Mouse (Mus musculus): Measurements from ENCODE around the gene Tubb2a.

Gene Tubb2a

DNA sequence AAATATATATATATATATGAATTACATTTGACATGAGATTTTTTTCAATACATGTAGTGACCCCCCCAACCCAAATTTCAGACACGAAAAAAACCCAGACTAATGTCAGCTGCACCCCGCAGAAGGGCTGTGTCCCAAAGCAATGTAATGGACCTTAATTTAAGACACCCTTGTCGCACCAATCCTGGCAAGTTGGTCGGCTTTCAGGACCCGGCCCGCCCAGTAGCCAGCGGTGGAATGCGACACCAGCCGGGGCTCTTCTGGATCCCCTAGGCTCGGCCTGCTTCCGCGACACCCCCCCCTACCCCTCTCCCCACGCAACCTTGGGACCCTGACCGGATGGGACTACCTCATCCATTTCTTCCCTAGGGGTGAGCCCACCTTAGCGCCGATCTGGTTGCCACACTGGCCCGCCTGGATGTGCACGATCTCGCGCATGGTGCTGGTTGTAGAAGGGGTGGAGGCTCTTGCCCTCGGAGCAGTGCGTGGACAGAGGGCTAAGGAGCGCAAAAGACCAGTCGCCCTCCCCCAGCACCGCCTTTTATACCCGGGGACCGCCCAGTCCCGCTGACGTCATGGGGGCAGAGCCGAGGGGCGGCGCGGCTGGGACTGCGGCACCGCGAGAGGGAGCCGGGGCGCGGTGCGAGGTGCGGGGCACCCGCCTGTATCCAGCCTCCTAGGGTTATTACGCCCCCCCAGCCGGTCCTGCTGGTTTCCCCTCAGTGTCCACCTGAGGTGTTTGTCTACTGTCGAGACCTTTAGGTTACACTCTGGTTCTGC, at the start of gene Tubb2a:
TSS of gene Tubb2a (minus strand) at position 516 of the 780 bp plus-strand sequence.
- DNase-seq (ENCODE audit: low spot score), result peak; percentile 69

DNA sequence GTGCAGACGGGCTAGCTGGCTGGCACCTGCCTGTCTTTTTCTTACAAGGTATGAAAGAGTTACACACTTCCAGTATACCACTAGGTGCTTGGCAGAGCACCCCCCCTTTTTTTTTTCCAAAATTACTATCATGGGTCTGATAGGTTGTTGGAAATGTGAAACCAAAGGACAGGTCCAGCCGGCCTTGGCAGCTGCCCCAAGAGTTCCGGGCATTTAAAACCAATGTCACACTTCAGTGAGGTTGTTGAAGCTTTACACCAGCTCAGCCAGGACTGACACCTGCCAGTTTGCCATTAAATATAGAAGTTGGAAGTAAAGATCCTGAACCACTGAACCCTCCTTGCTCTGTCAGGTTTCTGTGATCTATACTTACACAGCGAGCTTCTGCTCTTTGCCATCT, 47.9 kb upstream of the Tubb2a start:
- DNase-seq (ENCODE audit: low spot score), result no peak

DNA sequence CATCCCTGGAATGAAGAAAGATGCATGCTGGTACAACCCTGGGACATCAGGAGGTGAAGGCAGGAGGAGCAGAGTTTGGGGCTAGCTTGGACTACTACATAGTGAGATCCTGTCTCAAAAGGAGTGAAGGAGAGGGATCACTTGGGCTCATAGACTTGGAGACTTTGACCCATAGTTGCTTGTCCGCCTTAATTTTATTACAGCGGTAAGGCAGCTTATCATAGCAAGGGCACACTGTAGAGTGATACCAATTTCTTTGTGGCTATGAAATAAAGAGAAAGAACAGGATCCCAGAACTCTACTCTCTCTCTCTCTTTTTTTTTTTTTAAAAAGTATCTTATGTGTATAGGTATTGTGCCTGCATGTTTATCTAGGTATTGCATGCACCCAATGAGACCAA, 42.7 kb upstream of the Tubb2a start:
- no peak for DNase-seq (ENCODE audit: low spot score)

DNA sequence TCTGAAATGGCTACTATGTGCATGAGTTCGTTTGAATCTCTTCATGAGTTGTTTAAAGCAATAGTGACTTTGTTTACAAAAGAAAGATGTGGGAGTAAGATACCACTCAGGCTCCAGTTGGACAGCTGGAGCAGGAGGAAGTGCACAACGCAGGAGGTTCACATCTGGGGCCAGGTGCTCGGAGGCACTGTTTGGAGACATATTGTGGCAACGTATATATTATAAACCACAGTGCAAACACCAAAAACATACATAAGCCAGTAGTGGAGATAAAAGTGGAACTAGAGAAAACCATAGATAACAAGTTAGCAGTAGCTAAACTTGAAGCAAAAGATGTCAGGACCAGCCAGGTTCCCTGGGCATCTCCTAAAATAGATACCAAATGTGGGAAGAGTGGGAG, 41.6 kb upstream of the Tubb2a start:
- DNase-seq (ENCODE audit: low spot score), result no peak

DNA sequence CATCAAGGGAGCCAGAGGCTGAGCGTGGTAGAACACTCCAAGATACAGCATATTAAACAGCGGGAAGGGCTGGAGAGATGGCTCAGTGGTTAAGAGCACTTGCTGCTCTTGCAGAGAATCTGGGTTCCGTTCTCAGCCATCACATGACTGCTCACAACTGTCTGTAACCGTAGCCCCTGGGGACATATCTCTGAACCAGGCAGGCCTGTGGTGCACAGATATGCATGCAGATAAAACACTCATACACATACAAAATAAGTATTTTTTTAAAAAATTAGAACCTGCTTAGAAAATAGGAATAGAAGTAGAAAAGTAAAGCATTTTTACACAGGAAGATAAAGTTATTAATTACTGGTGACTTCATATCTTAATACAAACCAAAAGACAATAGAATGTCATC, 41.0 kb upstream of the Tubb2a start:
- DNase-seq (ENCODE audit: low spot score), result no peak

DNA sequence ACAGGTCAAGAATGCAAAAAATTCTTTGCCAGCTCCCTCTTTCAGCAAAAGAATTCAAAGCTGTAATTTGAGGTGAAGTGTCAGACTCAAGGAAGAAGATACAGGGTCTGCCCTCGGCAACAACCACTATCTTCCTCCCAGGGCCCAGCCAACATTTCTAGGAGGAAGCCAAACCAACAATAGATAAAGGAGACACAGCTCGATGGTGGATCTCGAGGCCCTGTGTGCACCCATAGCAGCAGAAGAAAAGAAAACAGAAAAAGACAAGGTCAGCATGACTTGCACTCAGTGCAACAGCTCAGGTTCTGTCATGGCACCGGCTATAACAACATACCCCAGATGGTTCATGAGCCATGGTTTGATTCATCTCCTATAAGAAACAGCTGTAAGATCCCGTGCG, 38.7 kb upstream of the Tubb2a start:
- DNase-seq (ENCODE audit: low spot score), result no peak

DNA sequence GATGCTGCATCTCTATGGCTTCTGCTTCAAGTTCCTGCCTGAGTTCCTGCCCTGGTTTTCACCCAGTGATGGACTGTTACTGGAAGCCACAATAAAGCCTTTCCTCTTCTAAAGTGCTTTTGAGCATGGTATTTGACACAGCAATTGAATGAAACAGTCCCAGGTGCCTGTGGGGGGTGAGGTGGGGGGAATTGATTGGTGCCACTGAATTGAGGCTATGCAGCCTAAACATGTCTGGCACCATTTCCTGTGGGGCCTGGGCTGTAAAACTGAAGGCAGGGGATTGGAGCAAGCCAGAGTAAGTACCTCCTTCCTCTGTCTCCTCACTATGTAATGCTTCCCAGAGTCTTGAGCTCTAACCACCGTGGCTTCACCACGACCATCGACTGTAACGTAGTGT, 36.8 kb upstream of the Tubb2a start:
- DNase-seq (ENCODE audit: low spot score), result no peak

DNA sequence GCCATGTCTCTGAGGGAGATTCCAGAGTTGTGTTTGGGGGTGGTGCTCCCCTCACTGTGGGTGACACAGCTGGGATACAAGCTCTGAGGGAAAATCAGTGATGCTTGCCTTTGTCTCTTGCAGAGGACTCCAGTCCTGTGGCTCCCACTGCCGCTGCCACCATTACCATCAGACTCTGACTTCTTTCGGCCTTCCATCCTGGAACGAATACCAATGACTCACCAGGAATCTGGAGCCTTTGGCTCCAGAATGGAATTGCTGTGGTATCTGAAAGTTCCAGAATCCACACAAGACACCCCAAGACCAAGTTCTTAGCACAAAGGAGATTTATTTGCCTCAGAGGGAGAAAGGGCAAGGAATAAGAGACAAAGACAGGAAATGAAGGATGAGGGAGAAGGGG, 35.3 kb upstream of the Tubb2a start:
- no peak for DNase-seq (ENCODE audit: low spot score)

DNA sequence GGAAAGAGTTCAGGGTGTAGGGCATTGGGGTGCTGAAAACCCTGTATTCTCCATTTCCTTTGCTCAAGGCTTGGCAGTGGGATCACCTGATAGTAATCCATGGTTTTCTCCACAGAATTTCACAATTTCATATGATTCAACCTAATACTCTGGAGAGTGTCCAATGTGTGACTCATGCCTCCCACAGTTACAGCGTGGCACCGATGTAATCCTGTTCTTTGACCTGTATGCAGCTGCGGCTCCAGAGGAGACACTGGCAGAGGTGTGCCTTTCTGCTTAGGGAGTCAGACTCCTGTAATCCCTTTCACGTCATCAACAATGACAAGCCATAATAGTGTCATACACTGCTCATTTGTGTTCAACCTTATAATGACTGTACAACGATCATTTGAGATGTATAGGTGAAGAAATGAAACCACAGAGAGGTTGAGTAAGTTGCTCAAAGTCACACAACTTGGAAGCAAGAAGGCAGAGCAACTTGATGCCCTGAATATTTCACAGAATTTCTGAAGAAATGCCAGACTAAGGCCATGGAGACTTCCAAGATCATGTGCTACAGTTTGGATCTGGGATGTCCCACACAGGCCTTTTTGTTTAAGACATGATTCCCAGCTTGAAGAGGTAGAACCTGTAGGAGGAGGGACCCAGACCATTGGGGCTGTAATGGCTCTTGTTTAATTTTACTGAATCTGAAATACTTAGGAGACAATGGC, 34.7 kb upstream of the Tubb2a start:
- DNase-seq (ENCODE audit: low spot score), result no peak

DNA sequence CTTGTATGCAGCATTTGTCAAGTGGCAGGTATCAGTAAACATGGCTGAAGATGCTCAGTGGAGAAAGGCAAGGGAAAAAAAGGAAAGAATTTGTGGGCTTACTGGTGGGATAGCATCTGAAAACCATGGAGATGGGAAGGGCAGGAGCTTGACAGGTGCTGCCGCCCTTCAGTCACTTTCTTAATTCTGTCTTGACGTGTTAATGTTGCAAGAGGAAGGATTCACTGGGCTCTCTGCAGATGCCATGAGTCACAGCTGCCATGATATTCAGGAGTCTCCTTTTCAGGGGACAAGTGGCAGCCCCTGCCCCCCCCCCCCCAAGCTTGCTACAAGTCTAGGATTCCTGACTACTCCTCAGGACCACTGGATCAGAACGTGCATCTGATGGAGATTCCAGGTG, 34.1 kb upstream of the Tubb2a start:
- DNase-seq (ENCODE audit: low spot score), result no peak

DNA sequence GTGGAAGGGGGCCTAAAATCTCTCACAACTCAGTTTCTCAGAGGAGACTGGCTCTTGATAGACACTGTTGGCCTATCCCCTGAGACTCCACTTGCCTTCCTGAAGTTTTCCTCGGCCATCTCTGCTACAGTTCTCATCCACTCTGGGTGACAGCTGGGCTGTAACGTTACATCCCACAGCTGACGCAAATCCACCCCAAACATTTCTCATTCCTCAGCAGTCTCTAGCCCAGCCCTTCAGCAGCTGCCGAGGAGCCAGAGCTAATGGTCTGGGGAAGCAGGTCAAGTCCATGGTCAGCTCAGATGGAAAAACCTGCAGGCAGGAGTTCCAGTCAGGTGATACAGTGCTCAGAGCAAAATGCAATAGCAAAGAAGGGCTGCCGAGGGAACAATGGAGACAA, 33.2 kb upstream of the Tubb2a start:
- DNase-seq (ENCODE audit: low spot score), result no peak

DNA sequence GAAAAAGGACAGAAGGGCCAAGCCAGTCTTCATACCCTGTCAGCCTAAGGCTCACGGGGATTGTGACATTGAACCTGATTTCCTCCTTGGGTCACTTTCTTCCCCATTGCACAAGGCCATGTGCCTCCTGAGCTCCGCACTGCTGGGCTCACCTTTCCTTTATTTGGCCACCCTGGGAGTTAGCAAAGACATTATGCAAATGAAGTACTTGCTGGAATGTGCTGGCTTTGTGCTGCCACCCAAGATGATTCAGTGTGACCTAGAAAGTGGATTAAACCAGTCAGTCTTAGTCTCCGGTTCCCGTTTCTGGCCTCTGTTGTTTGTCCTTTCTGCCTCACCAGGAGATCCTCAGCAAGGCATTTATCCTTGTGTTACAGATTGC, 31.9 kb upstream of the Tubb2a start:
- DNase-seq (ENCODE audit: low spot score), result no peak

DNA sequence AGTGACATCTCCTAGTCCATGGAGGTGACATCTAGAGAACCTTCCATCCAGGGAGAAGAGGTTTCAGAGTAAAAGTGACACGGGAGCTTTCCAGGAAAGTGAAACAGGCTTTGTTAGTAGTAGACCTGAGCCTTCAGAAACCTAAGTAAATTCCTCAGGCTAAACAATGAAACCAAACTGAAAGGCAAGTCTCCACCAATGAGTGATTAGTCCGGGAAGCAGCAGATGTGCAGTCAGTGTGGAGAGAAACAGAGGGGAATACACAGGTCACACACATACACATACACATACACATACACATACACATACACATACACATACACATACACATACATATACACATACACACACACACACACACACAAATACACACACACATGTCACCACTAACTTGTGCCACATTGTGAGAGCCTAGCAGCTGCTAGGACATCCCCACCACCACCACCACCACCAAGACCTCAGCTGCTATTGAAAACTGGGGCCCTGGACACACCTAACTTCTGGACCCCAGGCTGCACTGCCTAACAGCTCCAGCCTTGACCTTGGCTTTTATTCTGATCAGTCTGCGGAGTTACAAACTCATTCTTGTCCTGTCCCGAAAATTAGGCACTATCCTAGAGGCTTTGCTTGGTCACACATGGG, 31.3 kb upstream of the Tubb2a start:
- no peak for DNase-seq (ENCODE audit: low spot score)

DNA sequence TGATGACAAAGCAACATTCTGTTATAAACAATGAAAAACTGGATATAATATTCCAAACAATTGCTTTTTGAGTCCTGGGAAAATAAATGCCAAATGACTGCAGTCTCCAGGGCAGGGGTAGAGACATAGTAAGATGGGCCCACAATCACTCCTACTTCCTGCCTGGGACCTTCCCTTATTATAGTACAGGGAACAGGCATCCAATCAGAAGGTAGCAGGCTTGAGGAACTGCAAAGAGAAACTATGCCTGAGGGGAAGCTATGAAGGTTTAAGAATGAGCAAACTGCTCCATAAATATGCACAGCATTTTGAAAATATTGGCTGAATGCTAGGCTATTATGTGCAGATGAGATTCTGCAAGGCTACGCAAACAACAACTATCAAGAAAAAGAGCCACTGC, 29.2 kb upstream of the Tubb2a start:
- no peak for DNase-seq (ENCODE audit: low spot score)

DNA sequence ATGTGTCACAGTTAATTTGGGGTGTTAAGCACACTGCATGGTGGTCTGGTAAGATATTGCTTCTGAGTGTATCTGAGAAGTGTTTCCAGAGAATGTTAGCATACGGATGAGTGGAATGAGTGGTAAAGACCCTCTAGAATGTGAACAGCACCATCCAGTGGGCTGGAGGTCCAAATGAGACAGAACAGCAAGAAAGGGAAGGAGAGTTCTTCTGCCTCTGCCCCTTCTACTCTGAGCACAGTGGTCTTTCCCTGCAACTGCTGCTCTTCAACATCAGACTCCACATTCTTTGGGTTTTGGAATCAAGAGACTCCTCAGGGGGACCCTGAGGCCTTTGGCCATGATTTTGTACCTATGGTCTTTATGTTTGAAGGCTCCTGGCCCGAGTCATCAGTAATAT, 28.4 kb upstream of the Tubb2a start:
- no peak for DNase-seq (ENCODE audit: low spot score)

DNA sequence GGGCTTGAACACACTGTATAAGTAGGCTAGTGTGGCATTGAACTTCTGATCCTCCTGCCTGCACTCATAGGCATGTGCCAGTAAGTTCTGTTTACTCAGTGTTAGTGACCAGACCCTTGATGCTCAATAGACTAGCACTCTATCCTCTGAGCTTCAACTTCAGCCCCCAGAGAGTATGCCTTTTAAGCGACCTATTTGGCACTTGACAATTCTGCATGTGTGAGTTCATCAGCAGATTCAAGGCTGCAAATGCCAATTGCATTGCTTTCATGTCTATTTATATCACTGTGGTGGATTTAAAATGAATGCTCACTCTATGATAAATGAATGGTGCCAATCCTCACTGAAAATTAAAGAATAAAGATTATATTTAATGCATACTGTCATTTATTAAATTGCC, 27.6 kb upstream of the Tubb2a start:
- DNase-seq (ENCODE audit: low spot score), result no peak

DNA sequence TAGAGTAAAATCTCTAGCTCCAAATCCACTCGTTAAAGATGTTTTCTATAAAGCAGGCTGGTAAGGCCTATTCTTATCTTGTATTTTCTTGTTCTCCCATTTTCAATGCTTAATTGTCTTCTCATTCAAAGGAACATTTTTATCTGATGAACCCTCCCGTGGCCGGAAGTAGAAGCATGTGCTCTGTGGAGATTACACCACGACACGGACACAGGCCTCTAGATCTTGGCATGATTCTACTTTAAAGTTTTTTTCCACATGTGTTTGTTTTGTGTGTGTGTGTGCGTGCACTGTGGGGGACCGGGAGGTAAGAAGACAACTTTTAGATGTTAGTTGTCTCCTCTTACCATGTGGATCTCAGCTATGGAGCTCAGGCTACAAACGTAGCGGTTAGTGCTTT, 24.1 kb upstream of the Tubb2a start:
- no peak for DNase-seq (ENCODE audit: low spot score)

DNA sequence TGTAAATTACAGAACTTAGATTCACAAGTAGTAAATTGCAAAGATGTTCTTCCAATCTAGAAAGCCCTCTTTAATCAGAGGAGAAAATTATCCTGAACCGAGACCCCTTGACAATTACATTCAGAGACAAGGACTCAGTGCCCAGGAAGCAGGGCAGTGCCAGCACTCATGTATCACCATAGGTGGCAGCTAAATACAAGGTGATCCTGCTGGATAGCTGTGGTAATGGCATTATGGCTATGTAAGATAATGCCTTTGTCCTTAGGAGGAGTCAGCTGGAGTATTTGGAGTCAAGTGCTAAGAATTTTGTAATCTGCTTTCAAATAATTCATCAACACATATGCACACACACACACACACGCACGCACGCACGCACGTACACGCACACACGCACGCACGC, 23.4 kb upstream of the Tubb2a start:
- no peak for DNase-seq (ENCODE audit: low spot score)

DNA sequence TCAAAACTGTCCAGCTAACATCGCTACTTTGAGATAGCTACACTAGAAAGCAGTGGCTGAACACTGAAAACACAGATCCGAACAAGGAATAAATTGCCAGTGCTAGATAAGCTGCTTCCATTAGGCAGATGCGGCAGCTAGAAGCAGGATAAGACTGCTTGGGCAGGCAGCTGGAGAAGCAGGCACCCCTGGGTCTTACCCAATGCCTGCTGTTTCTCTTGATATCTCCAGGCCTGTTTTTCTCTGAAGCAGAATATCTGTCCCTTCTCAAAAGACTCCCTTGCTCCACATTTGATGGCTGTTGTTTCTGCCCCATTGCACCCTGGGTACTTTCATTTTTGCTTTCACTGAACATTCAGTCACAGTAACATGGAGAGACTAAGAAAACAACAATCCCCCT, 22.9 kb upstream of the Tubb2a start:
- DNase-seq (ENCODE audit: low spot score), result no peak

DNA sequence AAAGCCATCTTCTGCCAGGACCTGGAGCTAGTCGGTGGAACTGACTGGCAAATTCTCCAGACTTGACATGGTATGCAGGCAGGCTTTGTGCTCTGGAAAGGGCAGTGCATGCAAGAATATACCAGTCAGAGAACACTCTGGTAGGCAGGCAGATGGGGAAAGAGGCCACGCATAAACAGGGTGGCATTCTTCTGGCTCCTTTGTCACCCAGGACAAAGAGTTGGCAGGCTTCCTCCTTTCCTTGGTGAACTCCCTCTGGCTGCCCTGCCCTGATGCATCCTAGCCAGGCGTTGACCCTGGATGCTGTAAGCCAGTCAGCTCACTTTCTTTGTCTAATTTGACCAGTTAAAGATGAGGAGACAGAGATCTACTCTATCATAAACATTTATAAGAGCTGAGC, 19.3 kb upstream of the Tubb2a start:
- no peak for DNase-seq (ENCODE audit: low spot score)

DNA sequence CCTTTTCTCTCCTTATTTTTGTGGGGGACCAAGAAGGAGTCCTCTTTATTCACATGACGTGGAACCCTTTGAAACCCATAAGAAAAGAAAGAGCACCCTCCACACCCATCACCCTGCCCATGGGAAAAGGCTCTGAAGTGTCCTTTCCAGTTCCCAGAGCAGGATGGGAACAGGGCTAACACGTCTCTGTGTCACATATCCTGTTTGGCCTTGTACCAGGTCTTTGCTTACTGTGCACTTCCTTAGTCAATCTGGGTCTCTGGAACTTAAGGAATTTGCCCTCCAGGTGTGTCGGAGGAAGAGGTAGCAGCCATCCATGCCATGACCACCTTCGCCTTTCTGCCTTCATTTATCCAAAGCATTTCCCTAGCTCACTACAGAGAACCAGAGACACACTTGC, 18.6 kb upstream of the Tubb2a start:
- no peak for DNase-seq (ENCODE audit: low spot score)

DNA sequence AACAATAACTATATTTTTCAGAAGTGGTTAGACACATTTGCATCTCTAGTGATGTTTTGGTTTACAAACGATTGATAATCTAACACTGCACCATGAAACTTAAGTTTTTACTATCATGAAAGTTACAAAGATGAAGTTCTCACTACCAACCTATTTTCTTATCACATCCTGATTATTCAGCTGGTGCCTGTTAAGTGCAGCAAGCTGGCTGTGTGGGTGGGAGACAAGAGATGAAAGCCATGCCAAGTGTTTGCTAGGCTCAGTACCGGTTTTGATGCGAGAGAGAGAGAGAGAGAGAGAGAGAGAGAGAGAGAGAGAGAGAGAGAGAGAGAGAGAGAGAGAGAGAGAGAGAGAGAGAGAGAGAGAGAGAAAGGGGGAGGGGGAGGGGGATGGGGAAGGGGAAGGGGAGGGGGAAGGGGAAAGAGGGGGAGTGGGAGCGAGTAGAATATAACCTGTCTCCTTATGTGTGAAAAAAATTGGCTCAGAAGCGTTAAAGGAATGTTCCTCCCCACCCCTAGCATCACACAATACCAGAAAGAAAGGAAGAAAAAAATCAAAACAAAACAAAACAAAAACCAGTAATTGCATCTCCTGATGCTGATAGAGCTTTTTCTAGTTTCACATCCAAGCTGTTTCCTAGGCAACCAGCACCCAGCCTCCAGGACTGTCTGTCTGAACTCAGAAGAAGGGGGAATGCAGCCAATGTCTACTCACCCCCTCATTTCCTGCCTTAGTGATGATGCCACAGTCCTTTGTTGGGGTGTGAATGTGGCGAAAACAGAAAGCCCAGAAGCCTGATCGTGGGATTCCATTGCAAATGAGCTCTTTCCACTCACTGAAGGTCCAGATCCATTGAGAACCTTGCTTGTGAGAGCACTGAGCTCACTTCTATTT, 18.0 kb upstream of the Tubb2a start:
- DNase-seq (ENCODE audit: low spot score), result peak; percentile 83
